Mouse (Mus musculus): ENCODE results near the gene Lmx1b. TPM values are rescaled to one million over a fixed set of nuclear protein-coding genes. Genes with fewer than 3 reads are reported as not detected.

Gene Lmx1b
- polyA plus RNA-seq, 1 experiment from 2014 or later, result not detected

- Histone ChIP-seq H3K9me3 (ENCODE audit: control insufficient read depth) (no peaks in the 10 kb centered on the region), H3K36me3 (ENCODE audit: control insufficient read depth, insufficient read depth) (no peaks in the 10 kb centered on the region), H3K27me3 (replicated peaks; ENCODE audit: control insufficient read depth, insufficient read depth, low read length) (peaks cover 29% of the 10 kb centered on the region), H3K4me3 (ENCODE audit: low read depth, low read length) (no peak overlapping the region), H3K4me1 (replicated peaks; ENCODE audit: control insufficient read depth, insufficient read depth, low read length) (0 out of 2 replicates have a peak, but pooled peaks cover 5% of the 10 kb centered on the region), H3K4me2 (replicated peaks; ENCODE audit: low read depth) (no peak overlapping the region), H3K27ac (ENCODE audit: low read depth, low read length) (no peak overlapping the region), H3K9ac (ENCODE audit: low read depth, low read length) (no peak overlapping the region)
- 88% methylated on average over 2 of the region's 2 CpGs for WGBS
- no peak for TF ChIP-seq CTCF (IDR thresholded peaks at IDR 0.05; ENCODE audit: low read depth)
- ATAC-seq, result no peak
Observed at GRCm38 (mm10) chr2:33547595-33547994, 92.7 kb downstream of the Lmx1b start.

GRCm38 (mm10) chr2:33546879-33547278, 93.4 kb downstream of the Lmx1b start:
- Histone ChIP-seq H3K27me3 (replicated peaks; ENCODE audit: control insufficient read depth, insufficient read depth, low read length) (peaks cover 34% of the 10 kb centered on the region), H3K4me2 (replicated peaks; ENCODE audit: low read depth) (no peak overlapping the region), H3K4me3 (ENCODE audit: low read depth, low read length) (no peak overlapping the region), H3K27ac (ENCODE audit: low read depth, low read length) (no peak overlapping the region), H3K36me3 (ENCODE audit: control insufficient read depth, insufficient read depth) (no peaks in the 10 kb centered on the region), H3K9me3 (ENCODE audit: control insufficient read depth) (no peaks in the 10 kb centered on the region), H3K4me1 (replicated peaks; ENCODE audit: control insufficient read depth, insufficient read depth, low read length) (0 out of 2 replicates have a peak, but pooled peaks cover 5% of the 10 kb centered on the region), H3K9ac (ENCODE audit: low read depth, low read length) (no peak overlapping the region)
- WGBS, result 36% methylated on average over 6 of the region's 6 CpGs
- no peak for TF ChIP-seq CTCF (IDR thresholded peaks at IDR 0.05; ENCODE audit: low read depth)
- ATAC-seq, result no peak

GRCm38 (mm10) chr2:33546051-33546450, 94.3 kb downstream of the Lmx1b start:
- Histone ChIP-seq H3K4me1 (replicated peaks; ENCODE audit: control insufficient read depth, insufficient read depth, low read length) (0 out of 2 replicates have a peak, but pooled peaks cover 5% of the 10 kb centered on the region), H3K9ac (ENCODE audit: low read depth, low read length) (no peak overlapping the region), H3K27ac (ENCODE audit: low read depth, low read length) (no peak overlapping the region), H3K27me3 (replicated peaks; ENCODE audit: control insufficient read depth, insufficient read depth, low read length) (peaks cover 41% of the 10 kb centered on the region), H3K36me3 (ENCODE audit: control insufficient read depth, insufficient read depth) (no peaks in the 10 kb centered on the region), H3K9me3 (ENCODE audit: control insufficient read depth) (no peaks in the 10 kb centered on the region), H3K4me3 (ENCODE audit: low read depth, low read length) (no peak overlapping the region), H3K4me2 (replicated peaks; ENCODE audit: low read depth) (no peak overlapping the region)
- no peak for ATAC-seq
- TF ChIP-seq CTCF (IDR thresholded peaks at IDR 0.05; ENCODE audit: low read depth), result no peak
- WGBS, result 75% methylated on average over 5 of the region's 5 CpGs

- 0 out of 2 replicates have a peak, but pooled peaks cover 5% of the 10 kb centered on the region for H3K4me1 ChIP-seq (replicated peaks; ENCODE audit: control insufficient read depth, insufficient read depth, low read length)
- WGBS, result 34% methylated on average over 16 of the region's 16 CpGs
- H3K36me3 ChIP-seq (ENCODE audit: control insufficient read depth, insufficient read depth), result no peaks in the 10 kb centered on the region
- no peaks in the 10 kb centered on the region for H3K9me3 ChIP-seq (ENCODE audit: control insufficient read depth)
- TF ChIP-seq CTCF (IDR thresholded peaks at IDR 0.05; ENCODE audit: low read depth), result no peak
- no peak overlapping the region for H3K9ac ChIP-seq (ENCODE audit: low read depth, low read length)
- H3K4me2 ChIP-seq (replicated peaks; ENCODE audit: low read depth), result peak overlapping the region; percentile 70
- no peak overlapping the region for H3K27ac ChIP-seq (ENCODE audit: low read depth, low read length)
- no peak; the same call in 1 of the 2 replicates for ATAC-seq
- H3K27me3 ChIP-seq (replicated peaks; ENCODE audit: control insufficient read depth, insufficient read depth, low read length), result peaks cover 49% of the 10 kb centered on the region
- H3K4me3 ChIP-seq (ENCODE audit: low read depth, low read length), result peak overlapping the region; percentile 40
Observed at GRCm38 (mm10) chr2:33544781-33545566, 95.3 kb downstream of the Lmx1b start.

- TF ChIP-seq CTCF (IDR thresholded peaks at IDR 0.05; ENCODE audit: low read depth), result no peak
- peaks cover 53% of the 10 kb centered on the region for H3K27me3 ChIP-seq (replicated peaks; ENCODE audit: control insufficient read depth, insufficient read depth, low read length)
- no peak overlapping the region for H3K9ac ChIP-seq (ENCODE audit: low read depth, low read length)
- ATAC-seq, result no peak; the same call in 1 of the 2 replicates
- no peaks in the 10 kb centered on the region for H3K9me3 ChIP-seq (ENCODE audit: control insufficient read depth)
- H3K27ac ChIP-seq (ENCODE audit: low read depth, low read length), result no peak overlapping the region
- H3K36me3 ChIP-seq (ENCODE audit: control insufficient read depth, insufficient read depth), result no peaks in the 10 kb centered on the region
- peak overlapping the region; percentile 40 for H3K4me3 ChIP-seq (ENCODE audit: low read depth, low read length)
- H3K4me2 ChIP-seq (replicated peaks; ENCODE audit: low read depth), result peak overlapping the region; percentile 70
- 0 out of 2 replicates have a peak, but pooled peaks cover 5% of the 10 kb centered on the region for H3K4me1 ChIP-seq (replicated peaks; ENCODE audit: control insufficient read depth, insufficient read depth, low read length)
- under 1% methylated on average over 36 of the region's 43 CpGs for WGBS
Observed at GRCm38 (mm10) chr2:33544203-33544762, 96.0 kb downstream of the Lmx1b start.

- no peaks in the 10 kb centered on the region for H3K36me3 ChIP-seq (ENCODE audit: control insufficient read depth, insufficient read depth)
- peaks cover 57% of the 10 kb centered on the region for H3K27me3 ChIP-seq (replicated peaks; ENCODE audit: control insufficient read depth, insufficient read depth, low read length)
- 1% methylated on average over 33 of the region's 38 CpGs for WGBS
- 0 out of 2 replicates have a peak, but pooled peaks cover 5% of the 10 kb centered on the region for H3K4me1 ChIP-seq (replicated peaks; ENCODE audit: control insufficient read depth, insufficient read depth, low read length)
- ATAC-seq, result no peak
- no peak for TF ChIP-seq CTCF (IDR thresholded peaks at IDR 0.05; ENCODE audit: low read depth)
- H3K4me3 ChIP-seq (ENCODE audit: low read depth, low read length), result peak overlapping the region; percentile 40
- no peak overlapping the region for H3K27ac ChIP-seq (ENCODE audit: low read depth, low read length)
- peak overlapping the region; percentile 70 for H3K4me2 ChIP-seq (replicated peaks; ENCODE audit: low read depth)
- no peaks in the 10 kb centered on the region for H3K9me3 ChIP-seq (ENCODE audit: control insufficient read depth)
- no peak overlapping the region for H3K9ac ChIP-seq (ENCODE audit: low read depth, low read length)
Observed at GRCm38 (mm10) chr2:33543429-33544202, 96.7 kb downstream of the Lmx1b start.
